Mouse (Mus musculus) C2C12 (cell line): ENCODE measurements around the gene Crisp2. TPM values are rescaled to one million over a fixed set of nuclear protein-coding genes. Genes with fewer than 3 reads are reported as not detected.

ENCODE experiments used
- H3K27me3 ChIP-seq: one replicate; pipeline ENCODE4 v1.6.1; 2011; ENCODE audit not compliant: control insufficient read depth, insufficient read depth, insufficient read length
- H3K36me3 ChIP-seq: one replicate; pipeline ENCODE4 v1.6.1; 2011; ENCODE audit not compliant: control insufficient read depth, insufficient read depth
- H3K4me3 ChIP-seq: one replicate; pipeline ENCODE4 v1.5.1; 2011; ENCODE audit warnings: mild to moderate bottlenecking, control low read depth; ENCODE audit not compliant: poor library complexity, insufficient read depth, severe bottlenecking
- H3K79me2 ChIP-seq: one replicate; pipeline ENCODE4 v1.6.1; 2011; ENCODE audit not compliant: control insufficient read depth, insufficient read depth
- H3K79me3 ChIP-seq: one replicate; pipeline ENCODE4 v1.6.1; 2011; ENCODE audit warnings: low read depth, control low read depth
- H3ac ChIP-seq: one replicate; pipeline ENCODE3; 2011; ENCODE audit warnings: low read depth; ENCODE audit not compliant: control insufficient read depth, insufficient read length
- CEBPB ChIP-seq: IDR thresholded peaks from one replicate; pipeline ENCODE4 v1.6.1; 2011; ENCODE audit warnings: low read depth, mild to moderate bottlenecking, control low read depth, moderate library complexity
- CTCF ChIP-seq: IDR thresholded peaks from one replicate; pipeline ENCODE4 v1.5.1; 2011; ENCODE audit not compliant: control insufficient read depth, insufficient read depth, insufficient read length
- FOSL1 ChIP-seq: IDR thresholded peaks from one replicate; pipeline ENCODE4 v1.8.0; 2011; ENCODE audit warnings: mild to moderate bottlenecking, low read length; ENCODE audit not compliant: poor library complexity, insufficient read depth, severe bottlenecking
- MAX ChIP-seq: IDR thresholded peaks from one replicate; pipeline ENCODE4 v1.6.1; 2011; ENCODE audit warnings: mild to moderate bottlenecking, control low read depth
- MYOD1 ChIP-seq: IDR thresholded peaks from one replicate; pipeline ENCODE4 v1.6.1; 2011; ENCODE audit warnings: low read depth; ENCODE audit not compliant: control insufficient read depth, insufficient read length
- MYOG ChIP-seq: IDR thresholded peaks from one replicate; pipeline ENCODE4 v1.6.1; 2011; ENCODE audit not compliant: control insufficient read depth, insufficient read length; ENCODE audit errors: extremely low read depth
- USF1 ChIP-seq: IDR thresholded peaks from one replicate; pipeline ENCODE4 v1.6.1; 2011; ENCODE audit warnings: low read depth, mild to moderate bottlenecking, control low read depth, moderate library complexity
- long read RNA-seq, 2 experiments: library from polyadenylated mRNA; unstranded; transcript quantifications; one replicate each; pipeline ENCODE4 v2.0.0; 2019 to 2020
- polyA plus RNA-seq: library from polyadenylated mRNA; unstranded; fragments of >200 nt; fragmentation: generic; extraction: Trizol; gene quantifications from one replicate; pipeline ENCODE4 v1.2.1, GENCODE M21; 2012; ENCODE audit warnings: missing spikeins

The Crisp2 gene
- not detected for polyA plus RNA-seq
- long read RNA-seq, experiment 1 = 0 reads
- long read RNA-seq, experiment 2 = 0 reads

GRCm38 (mm10) chr17:40806953-40807572 lies at the start of gene Crisp2:
Gene Crisp2 (minus strand): TSS chr17:40807003.
- Histone ChIP-seq H3K79me2 (no peaks in the 10 kb centered on the region), H3ac (no peak within 1 kb of the TSS), H3K36me3 (no peaks in the 10 kb centered on the region), H3K79me3 (no peaks in the 10 kb centered on the region), H3K4me3 (no peak within 1 kb of the TSS), H3K27me3 (no peaks in the 10 kb centered on the region)
- no peak for TF ChIP-seq MYOG
- no peak for TF ChIP-seq USF1
- no peak for TF ChIP-seq CEBPB
- no peak for TF ChIP-seq CTCF
- TF ChIP-seq FOSL1 = no peak

- H3ac ChIP-seq = no peak overlapping the region
- no peak overlapping the region for H3K4me3 ChIP-seq
- TF ChIP-seq CTCF (no peak), MYOG (no peak), USF1 (no peak), CEBPB (no peak), FOSL1 (no peak), MYOD1 (no peak)
- no peaks in the 10 kb centered on the region for H3K36me3 ChIP-seq
- no peaks in the 10 kb centered on the region for H3K79me2 ChIP-seq
- no peaks in the 10 kb centered on the region for H3K79me3 ChIP-seq
- no peaks in the 10 kb centered on the region for H3K27me3 ChIP-seq
Measured at GRCm38 (mm10) chr17:40855065-40855464, 48.3 kb upstream of the Crisp2 start.

- Histone ChIP-seq H3K79me2 (no peaks in the 10 kb centered on the region), H3ac (no peak overlapping the region), H3K79me3 (no peaks in the 10 kb centered on the region), H3K27me3 (no peaks in the 10 kb centered on the region), H3K36me3 (no peaks in the 10 kb centered on the region), H3K4me3 (no peak overlapping the region)
- TF ChIP-seq MAX = no peak
- TF ChIP-seq CTCF = peak; percentile 4
Measured at GRCm38 (mm10) chr17:40837308-40837707, 30.5 kb upstream of the Crisp2 start.

- Histone ChIP-seq H3K4me3 (no peak overlapping the region), H3ac (no peak overlapping the region), H3K27me3 (no peaks in the 10 kb centered on the region), H3K79me3 (no peaks in the 10 kb centered on the region), H3K79me2 (no peaks in the 10 kb centered on the region), H3K36me3 (no peaks in the 10 kb centered on the region)
- TF ChIP-seq MYOG = no peak
- no peak for TF ChIP-seq FOSL1
- TF ChIP-seq CTCF = no peak
- no peak for TF ChIP-seq MYOD1
- TF ChIP-seq CEBPB = no peak
- no peak for TF ChIP-seq USF1
- TF ChIP-seq MAX = no peak
Measured at GRCm38 (mm10) chr17:40831870-40832269, 25.1 kb upstream of the Crisp2 start.

GRCm38 (mm10) chr17:40824549-40824948 lies 17.7 kb upstream of the Crisp2 start:
- H3K4me3 ChIP-seq = no peak overlapping the region
- no peaks in the 10 kb centered on the region for H3K36me3 ChIP-seq
- H3K27me3 ChIP-seq = no peaks in the 10 kb centered on the region
- H3ac ChIP-seq = no peak overlapping the region
- no peaks in the 10 kb centered on the region for H3K79me3 ChIP-seq
- H3K79me2 ChIP-seq = no peaks in the 10 kb centered on the region
- TF ChIP-seq FOSL1 = no peak
- peak; percentile 9 for TF ChIP-seq CTCF
- TF ChIP-seq MYOD1 = no peak

GRCm38 (mm10) chr17:40823817-40824216 lies 17.0 kb upstream of the Crisp2 start:
- TF ChIP-seq MAX = no peak
- no peak for TF ChIP-seq FOSL1
- TF ChIP-seq USF1 = no peak
- TF ChIP-seq MYOG = no peak
- TF ChIP-seq CEBPB = no peak
- no peak for TF ChIP-seq MYOD1
- TF ChIP-seq CTCF = no peak
- Histone ChIP-seq H3K79me3 (no peaks in the 10 kb centered on the region), H3ac (no peak overlapping the region), H3K79me2 (no peaks in the 10 kb centered on the region), H3K36me3 (no peaks in the 10 kb centered on the region), H3K4me3 (no peak overlapping the region), H3K27me3 (no peaks in the 10 kb centered on the region)
